Mouse (Mus musculus) left cerebral cortex, postnatal 25 days (tissue): ENCODE results near the gene Gm525. TPM values are rescaled to one million over a fixed set of nuclear protein-coding genes. Genes with fewer than 3 reads are reported as not detected.
"Not testable (repeated sequence)": the region's sequence is repeated elsewhere in the genome, so short reads cannot be mapped to it uniquely, and the experiment has no call there.

Source experiments
- DNase-seq, 2 experiments: peaks; one replicate each; pipeline ENCODE4 v3.0.0; 2022; ENCODE audit warnings: low spot score in 2 of 2, mixed read lengths in 1 of 2
- intact Hi-C: fragments of 180-260 bp; cut with DNase I; formaldehyde crosslinking; loops from one replicate; pipeline ENCODE4 v1.15.1; 2025
- total RNA-seq, 2 experiments: library from RNA; stranded (reverse); gene quantifications; 2 replicates each; pipeline ENCODE4 v1.2.3; 2021

Gene Gm525
- total RNA-seq, 2 experiments from 2014 or later: not detected

- intact Hi-C loops: no loop called here
- DNase-seq: peak; percentile 91 to 95
Measured at GRCm38 (mm10) chr11:89060423-89061089, 13.1 kb upstream of the Gm525 start.

DNA sequence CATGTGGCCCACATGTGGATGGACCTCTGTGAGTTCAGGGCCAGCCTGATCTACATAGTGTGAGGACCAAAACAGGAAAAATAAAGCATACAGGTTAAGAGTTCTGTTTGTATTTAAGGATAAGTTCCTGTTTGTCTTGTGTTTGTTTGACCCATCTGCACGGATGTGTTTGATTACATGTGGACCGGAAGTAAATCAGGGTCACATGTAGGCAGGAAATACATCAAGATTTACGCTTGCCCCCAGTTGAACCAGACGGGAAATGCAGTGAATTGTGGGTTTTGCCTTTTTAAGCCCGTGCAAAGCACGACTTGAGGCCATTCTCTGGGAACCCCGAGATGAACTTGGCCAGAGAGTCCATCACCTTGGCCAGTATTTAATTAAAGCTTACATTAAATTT is 12.3 kb upstream of the Gm525 start:
- intact Hi-C loops: no loop called here
- DNase-seq: no peak

- intact Hi-C loops: no loop called here
- DNase-seq: no peak
Measured at GRCm38 (mm10) chr11:89064312-89064711, 9.3 kb upstream of the Gm525 start.

- intact Hi-C loops: no loop called here
- no peak for DNase-seq
Measured at GRCm38 (mm10) chr11:89065297-89065696, 8.3 kb upstream of the Gm525 start.

GRCm38 (mm10) chr11:89066126-89066525 is 7.5 kb upstream of the Gm525 start:
- DNase-seq: no peak
- intact Hi-C loops: no loop called here

GRCm38 (mm10) chr11:89066750-89067149 is 6.9 kb upstream of the Gm525 start, which contains the start of gene Dgke:
TSS of gene Dgke (minus strand) at chr11:89066850.
- no peak for DNase-seq
- intact Hi-C loops: no loop called here

DNA sequence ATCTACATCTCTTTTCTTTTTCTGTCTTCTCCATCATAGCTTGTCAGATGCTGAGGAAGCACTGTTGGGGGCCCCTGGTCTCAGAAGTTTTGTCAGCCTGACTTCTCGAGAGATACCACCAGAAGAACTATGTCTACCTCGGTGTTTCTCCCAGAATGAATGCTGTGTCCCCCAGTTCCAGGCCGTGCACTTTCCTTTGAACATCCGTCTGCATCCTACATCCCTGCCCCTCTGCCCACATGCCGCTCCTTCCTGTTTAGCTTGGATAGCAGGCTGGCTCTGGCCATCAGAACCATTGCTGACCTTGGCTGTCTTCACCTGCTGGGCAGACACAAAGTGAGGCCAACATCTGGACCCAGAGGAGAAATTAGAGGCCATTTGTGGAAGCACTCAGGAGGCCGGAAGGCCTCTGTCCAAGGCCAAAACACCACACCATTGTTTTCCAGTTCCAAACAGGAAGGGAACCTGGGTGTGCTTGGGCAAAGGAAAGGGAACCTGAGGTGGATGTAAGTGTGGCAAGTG is 6.3 kb upstream of the Gm525 start:
- intact Hi-C loops: no loop called here
- no peak for DNase-seq

- DNase-seq: no peak
- intact Hi-C loops: no loop called here
Measured at GRCm38 (mm10) chr11:89067871-89068490, 5.7 kb upstream of the Gm525 start.

- intact Hi-C loops: no loop called here
- no peak for DNase-seq
Measured at GRCm38 (mm10) chr11:89068649-89069048, 5.0 kb upstream of the Gm525 start.

DNA sequence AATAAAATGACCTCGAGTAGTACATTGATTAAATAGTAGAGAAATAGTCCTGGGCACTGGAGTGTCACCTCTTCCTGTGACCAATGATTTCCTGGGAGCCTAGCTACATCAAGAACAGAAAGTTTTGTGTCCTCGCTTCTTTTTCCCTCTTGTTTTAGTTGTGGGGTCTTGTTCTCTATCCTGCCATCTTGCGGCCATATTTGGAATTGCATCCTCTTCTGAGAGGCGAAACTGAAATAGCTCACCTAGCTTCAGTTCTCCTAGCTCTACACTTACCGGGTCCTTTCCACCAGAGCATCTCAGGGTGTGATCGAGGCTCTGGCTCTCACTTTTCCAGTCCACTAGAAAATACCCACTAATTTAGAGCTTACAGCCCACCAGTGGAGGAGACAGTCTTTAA is 4.3 kb upstream of the Gm525 start:
- intact Hi-C loops: no loop called here

GRCm38 (mm10) chr11:89071522-89071921 is 2.1 kb upstream of the Gm525 start:
- intact Hi-C loops: no loop called here
- no peak for DNase-seq

More for the DNA sequence above, 4.3 kb upstream of the Gm525 start:
- peak; percentile 44 to 54 for DNase-seq

DNA sequence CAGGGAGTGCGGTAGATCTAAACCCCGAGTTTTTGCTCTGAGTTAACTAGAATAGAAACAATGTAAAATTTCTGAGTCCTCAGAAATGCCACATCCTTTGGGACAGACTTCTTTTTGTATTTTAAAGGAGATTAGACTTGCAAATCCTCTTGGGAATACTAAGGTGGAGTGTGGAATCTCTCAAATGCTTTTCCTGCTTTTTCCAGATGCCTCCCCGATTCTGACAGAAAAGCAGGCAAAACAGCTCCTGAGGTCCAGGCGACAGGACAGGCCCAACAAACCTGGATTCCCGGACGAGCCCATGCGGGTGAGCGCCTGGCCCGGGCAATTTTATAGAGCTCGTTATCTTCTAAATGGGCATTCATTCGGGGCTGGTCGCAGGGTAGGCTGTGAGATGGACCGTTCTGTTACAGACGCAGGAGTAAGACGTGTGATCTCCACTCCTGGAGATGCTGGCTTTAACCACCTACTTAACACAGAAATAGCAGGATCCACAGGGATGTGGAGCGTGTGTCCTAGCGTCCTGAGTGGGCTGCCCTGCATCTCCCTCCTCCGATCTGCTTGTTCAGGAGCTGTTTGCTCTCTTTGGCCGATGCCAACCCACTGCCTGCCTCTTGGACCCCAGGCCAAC is 1.3 kb downstream of the Gm525 start:
- intact Hi-C loops: no loop called here
- DNase-seq: peak in 1 of 2 experiments; percentile 60

- DNase-seq: peak in 1 of 2 experiments; percentile 19
- intact Hi-C loops: no loop called here
Measured at GRCm38 (mm10) chr11:89076370-89076821, 2.8 kb downstream of the Gm525 start.

DNA sequence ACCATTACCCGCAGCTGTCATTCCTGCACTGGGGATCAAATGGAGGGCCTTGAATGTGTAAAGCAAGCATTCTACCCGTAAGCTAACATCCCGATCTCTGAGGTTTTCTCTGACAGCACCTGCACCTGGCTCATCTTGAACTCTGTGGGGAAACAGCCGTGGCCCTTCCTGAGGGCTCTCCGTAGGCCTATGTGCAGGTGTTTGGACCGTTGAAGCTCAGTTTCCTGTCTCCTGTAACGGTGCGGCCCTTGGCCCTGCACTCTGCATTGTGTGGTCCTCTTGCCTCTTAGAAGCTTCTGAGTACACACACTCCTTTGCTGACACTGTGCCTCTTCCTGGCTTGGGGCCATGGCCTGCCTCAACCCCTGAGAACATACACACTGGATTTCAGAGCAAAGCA is 4.0 kb downstream of the Gm525 start:
- intact Hi-C loops: no loop called here

DNA sequence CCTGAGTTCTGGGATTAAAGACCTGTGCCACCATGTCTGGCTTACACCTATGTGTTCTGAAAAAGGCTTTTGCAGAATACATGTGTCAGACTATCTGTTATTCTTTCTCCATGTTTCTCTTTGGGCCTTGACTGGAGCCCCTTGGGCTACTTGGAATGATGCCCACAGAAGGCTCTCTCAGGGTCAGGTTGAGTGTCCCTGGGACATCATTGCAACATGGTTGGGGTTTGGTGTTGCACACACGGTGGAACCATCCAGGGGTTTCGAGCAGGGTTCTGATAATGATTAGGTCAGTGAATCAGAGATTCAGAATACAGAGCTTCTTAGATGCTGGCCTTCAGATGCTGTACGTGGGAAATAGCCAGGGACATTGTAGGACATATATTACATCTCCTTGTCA is 4.7 kb downstream of the Gm525 start:
- DNase-seq: no peak
- intact Hi-C loops: no loop called here

More for the DNA sequence above, 4.0 kb downstream of the Gm525 start:
- no peak for DNase-seq

DNA sequence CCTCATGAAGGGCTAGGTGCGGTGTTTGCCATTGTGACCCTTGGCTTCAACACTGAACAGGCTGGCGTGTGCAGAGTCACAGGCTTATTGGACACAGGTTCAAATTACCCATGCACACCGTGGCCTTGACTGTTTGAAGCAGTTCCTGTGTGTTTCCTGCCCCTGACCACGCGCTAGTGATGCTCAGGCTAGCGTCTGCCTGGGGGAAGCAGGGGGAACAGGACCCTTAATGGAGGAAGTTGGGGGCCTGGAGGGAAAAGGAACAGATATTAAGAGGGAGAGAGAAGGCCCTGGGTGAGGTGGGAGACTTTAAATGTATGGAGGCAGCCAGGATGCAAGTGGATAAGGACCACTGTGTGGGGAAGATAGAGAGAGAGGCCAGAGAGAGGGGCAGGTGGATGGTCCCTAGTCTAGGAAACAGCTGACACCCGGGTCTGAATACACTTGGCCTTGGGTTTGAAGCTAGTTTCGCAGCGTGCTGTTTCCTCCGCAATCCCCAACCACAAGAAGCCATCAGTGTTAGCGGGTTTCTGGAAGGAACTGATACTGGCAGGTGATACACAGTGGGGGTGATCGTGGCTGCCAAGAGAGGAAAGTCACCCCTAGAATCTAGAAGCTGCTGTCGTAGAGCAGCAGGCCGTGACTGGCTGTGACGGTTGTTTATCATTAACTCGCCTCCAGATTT is 5.5 kb downstream of the Gm525 start:
- intact Hi-C loops: no loop called here
- no peak for DNase-seq

DNA sequence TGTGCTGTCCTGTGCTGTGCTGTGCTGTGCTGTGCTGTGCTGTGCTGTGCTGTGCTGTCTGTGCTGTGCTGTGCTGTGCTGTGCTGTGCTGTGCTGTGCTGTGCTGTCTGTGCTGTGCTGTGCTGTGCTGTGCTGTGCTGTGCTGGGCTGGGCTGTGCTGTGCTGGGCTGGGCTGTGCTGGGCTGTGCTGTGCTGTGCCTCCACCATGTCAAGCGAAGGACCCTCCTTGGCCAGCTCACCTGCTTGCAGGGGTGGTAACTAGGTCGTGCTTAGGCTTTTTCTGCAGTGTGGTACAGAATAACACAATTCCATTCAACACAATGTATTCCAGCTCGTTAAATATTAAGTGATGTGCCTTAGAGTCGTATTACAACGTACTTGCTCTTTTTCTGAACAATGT is 8.3 kb downstream of the Gm525 start:
- DNase-seq, intact Hi-C loops: not testable (repeated sequence)

DNA sequence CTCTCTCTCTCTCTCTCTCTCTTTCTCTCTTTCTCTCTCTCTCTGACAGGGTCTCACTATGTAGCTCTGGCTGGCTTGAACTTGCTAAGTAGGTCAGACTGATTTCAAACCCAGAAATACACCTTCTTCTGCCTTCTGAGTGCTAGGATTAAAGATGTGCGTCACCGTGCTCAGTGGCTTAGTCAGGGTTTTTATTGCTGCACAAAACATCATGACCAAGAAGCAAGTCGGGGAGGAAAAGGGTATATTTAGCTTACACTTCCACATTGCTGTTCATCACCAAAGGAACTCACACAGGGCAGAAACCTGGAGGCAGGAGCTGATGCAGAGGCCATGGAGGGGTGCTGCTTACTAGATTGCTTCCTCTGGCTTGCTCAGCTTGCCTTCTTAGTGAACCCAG is 9.1 kb downstream of the Gm525 start:
- peak in 1 of 2 experiments; percentile 35 for DNase-seq
- intact Hi-C loops: not testable (repeated sequence)

GRCm38 (mm10) chr11:89084601-89085000 is 11.0 kb downstream of the Gm525 start:
- intact Hi-C loops: no loop called here
- peak; percentile 45 to 66 for DNase-seq

GRCm38 (mm10) chr11:89086208-89086809 is 12.7 kb downstream of the Gm525 start:
- DNase-seq: peak; percentile 17 to 43
- intact Hi-C loops: no loop called here
